Mouse (Mus musculus) adipocyte (in vitro differentiated cells): ENCODE measurements around the gene Prkra.

ENCODE experiments used
- DNase-seq: peaks from one replicate; pipeline ENCODE4 v3.0.0-alpha.2; 2016; ENCODE audit warnings: low spot score

Prkra gene

DNA sequence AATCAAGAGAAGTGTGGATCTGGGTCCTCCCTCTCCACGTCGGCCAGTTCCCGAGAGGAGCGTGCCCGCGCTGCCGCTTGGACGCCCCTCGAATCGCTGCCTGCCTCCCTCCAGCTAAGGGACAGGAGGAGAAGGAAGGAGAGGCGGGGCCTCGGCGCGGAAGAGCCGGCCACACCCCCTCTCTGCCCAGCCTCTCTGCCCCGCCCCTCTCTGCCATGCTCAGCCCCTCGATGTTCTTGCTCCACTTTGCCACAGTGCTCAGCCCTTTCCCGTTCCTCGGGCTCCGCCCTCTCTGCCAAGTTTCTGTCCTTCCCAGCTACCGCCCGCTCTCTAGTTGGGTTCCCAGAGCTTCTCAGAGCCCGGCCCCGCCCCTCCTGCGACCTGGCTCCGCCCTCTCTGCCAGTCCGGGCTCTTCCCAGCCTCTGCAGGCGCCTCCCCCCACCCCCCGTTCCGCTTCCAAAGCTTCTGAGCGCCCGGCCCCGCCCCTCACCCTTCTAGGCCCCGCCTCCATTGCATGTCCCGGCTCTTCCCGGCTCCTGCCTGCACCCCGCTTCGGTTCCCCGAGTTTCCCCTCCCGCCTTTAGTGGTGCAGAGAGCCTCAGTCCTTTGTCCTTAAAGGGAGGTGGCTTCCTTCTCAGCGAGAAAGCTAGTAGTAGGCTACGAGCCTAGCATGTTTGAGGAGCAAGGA, at the start of gene Prkra, which contains the start of gene Pjvk:
Prkra (minus strand) TSS at position 133 of the 688 bp plus-strand sequence.
Pjvk (plus strand) TSS at position 594 of the 688 bp plus-strand sequence.
- peak; percentile 100 for DNase-seq

DNA sequence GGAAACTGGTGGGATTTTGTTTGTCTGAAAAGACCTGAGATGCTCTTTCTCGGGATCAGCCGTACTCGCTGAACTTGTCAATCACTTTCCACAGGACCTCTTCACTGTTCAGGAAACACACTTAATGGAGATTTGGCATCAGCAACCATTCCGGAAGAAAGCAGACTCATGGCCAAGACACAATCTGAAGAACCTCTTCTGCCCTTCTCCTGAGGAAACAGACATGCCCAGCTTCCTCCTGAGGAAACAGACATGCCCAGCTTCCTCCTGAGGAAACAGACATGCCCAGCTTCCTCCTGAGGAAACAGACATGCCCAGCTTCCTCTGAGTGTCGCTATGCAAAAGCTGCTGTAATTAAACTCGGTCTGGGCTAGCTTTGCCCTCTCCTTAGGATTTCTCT, 47.5 kb upstream of the Prkra start:
- no peak for DNase-seq

DNA sequence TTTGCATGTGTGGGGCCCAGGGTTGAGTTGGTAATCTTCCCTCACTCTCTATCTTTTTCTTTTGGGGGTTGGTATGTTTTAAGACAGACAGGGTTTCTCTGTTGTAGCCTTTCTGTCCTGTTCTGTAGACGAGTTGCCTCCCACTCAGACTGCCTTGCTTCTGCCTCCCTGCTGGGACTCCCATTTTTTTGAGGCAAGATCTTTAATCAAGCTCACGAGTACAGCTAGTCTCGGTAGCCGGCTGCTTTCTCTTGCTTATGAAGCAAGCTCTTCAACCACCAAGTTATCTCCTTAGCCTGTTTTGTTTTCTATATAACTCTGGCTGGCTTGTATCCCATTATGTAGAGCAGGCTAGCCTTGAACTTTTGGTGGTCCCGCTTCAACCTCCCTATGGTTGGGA, 46.0 kb upstream of the Prkra start:
- DNase-seq, result no peak

GRCm38 (mm10) chr2:76690436-76691204, 42.8 kb upstream of the Prkra start:
- DNase-seq, result no peak

DNA sequence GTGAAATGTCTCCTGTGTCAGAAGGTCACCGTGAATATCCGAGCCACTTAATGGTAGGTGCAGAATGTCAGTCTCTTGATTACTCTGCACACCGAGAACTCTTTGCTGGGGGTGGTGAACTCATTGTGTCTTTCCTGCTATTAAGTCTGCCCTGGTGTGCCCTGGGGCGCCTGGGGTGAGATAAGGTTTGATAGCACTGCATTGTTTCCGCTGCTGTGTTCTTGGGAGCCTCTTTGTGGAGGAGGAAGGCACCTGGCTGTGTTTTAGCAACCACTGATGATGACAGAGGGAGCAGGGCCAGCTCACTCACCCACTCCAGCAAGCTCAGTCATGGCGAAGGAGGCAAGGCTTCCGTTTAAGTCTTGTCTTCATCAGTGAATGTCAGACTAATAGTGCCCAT, 40.3 kb upstream of the Prkra start:
- DNase-seq, result no peak

- DNase-seq, result no peak
Measured at GRCm38 (mm10) chr2:76687608-76688007, 39.8 kb upstream of the Prkra start.

DNA sequence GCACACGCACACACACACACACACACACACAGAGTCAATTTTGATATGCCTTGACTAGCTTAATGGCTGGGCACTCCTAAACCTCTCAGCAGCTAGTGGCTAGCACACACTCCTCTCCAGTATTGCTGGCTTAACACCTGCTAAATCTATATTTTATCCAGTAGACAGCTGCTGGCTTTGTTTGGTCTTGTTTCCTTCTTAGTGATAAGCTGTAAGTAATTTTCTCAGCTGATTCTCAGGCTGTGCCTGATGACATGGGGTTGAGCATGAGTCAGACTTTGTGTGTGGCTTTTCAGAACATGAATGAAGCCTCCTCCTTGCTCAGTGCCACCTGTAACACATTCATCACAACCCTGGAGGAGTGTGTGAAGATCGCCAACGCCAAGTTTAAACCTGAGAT, 39.2 kb upstream of the Prkra start:
- DNase-seq, result no peak

- no peak for DNase-seq
Measured at GRCm38 (mm10) chr2:76682301-76682700, 34.5 kb upstream of the Prkra start.

- DNase-seq, result peak; percentile 56
Measured at GRCm38 (mm10) chr2:76676401-76677226, 28.8 kb upstream of the Prkra start.

DNA sequence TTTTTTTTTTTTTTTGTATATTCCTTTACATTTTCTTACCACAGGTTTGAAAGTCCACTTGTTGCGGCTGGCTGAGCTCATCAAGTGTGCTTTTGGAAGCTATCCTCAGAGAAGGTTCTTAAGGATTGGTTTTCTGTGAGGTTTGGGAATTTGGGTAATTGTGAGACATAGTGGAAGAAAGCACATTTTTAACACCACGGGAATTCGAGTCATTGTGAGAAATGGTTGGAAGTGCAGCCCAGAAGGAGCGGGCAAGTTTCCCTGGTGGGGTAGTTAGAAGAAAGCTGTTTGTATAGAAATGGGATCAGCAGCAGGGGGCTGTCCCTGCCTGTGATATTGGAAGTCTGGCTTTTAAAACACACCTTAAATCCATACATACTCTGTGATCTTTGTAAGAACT, 28.1 kb upstream of the Prkra start:
- peak; percentile 36 for DNase-seq

DNA sequence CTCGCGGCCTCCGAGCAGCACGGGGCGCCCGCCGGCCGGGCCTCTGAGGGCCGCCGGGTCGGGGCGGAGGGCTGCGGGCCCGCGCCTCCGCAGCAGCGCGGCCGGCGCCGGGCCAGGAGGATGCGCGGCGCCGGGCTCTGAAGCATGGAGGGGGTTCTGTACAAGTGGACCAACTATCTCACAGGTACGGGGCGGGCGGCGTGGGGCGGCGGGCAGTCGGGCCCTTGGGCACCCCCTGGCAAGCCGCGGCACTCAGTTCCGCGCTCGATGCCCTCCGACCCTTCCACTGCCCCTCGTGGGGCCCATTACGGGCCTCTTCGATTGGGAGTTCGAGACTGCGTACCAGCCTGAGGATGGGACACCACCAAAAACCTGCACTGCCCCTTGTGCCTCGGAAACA, 27.6 kb upstream of the Prkra start:
- DNase-seq, result peak; percentile 38

GRCm38 (mm10) chr2:76674725-76675427, 27.1 kb upstream of the Prkra start, which contains the start of gene Plekha3:
Plekha3 (plus strand) TSS chr2:76675281.
- peak; percentile 78 for DNase-seq

DNA sequence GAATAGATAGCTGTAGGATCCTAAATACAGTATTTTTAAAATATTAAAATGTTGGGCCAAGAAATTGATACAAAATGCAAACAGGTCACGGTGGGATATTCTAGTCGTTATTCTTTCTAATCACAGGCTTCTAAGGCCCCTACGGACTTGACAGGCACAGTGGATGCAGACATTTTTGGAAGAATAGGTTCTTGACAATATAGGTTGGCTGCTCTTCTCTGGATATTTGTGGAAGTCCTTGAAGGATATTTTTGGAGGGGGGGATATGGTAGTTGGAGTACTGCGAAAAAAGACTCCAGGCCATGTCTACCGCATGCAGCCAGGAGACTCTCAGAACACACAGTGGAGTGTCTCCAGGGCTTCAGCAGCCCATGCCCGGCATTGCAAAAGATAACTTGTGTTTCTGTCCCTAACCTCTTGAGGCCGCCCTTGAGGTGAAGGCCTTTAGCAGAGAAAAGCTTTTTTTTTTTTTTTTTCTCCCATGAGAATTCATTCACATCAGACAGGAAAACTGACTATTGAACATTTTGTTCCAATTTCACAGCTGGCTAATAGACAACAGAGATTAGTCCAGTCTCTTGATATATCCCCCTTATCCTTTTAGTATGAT, 25.8 kb upstream of the Prkra start:
- DNase-seq, result peak; percentile 91

DNA sequence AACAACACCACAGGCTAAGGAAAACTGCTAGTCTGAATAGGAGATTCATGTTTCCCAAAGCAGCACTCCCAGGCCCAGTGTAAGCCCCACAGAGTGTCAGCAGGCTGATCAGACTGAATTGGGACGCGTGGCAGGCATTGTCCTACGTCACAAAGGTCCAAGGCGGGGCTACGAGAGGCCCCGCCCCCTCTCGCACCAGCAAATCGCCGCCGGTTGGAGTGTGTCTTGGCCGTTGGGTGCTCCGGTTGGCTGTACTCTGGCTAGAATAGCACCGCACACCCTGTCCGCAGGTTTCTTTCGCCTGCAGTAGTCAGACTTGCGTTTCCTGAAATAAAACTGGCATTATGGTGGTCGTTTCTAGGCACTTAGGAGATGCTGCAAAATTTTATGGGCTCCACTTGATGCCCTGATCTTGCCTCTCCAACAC, 25.2 kb upstream of the Prkra start, which contains the start of gene Fkbp7:
Fkbp7 (minus strand) TSS at position 151 of the 427 bp plus-strand sequence.
- DNase-seq, result peak; percentile 96

GRCm38 (mm10) chr2:76672134-76672745, 24.4 kb upstream of the Prkra start:
- DNase-seq, result peak; percentile 43

GRCm38 (mm10) chr2:76671641-76672040, 23.8 kb upstream of the Prkra start:
- DNase-seq, result no peak

DNA sequence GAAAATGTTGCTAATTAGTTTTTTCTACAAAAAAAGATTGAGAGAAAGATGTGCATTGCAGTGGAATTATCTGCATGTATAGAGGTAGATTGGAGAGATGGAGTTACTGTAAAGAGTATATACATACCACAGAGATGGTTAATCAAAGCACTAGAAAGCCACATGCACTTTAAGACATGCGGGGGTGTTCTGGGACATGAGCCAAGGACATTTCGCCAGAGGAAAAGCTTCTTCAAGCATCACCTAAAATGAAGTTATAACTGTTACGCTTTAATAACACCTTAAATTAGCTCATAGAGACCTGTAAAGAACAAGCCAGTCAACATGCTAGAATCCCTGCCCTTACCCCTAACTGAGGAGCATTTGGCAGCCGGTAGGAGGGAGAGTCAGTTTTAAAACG, 19.4 kb upstream of the Prkra start:
- DNase-seq, result no peak

- DNase-seq, result no peak
Measured at GRCm38 (mm10) chr2:76665531-76665930, 17.7 kb upstream of the Prkra start.

DNA sequence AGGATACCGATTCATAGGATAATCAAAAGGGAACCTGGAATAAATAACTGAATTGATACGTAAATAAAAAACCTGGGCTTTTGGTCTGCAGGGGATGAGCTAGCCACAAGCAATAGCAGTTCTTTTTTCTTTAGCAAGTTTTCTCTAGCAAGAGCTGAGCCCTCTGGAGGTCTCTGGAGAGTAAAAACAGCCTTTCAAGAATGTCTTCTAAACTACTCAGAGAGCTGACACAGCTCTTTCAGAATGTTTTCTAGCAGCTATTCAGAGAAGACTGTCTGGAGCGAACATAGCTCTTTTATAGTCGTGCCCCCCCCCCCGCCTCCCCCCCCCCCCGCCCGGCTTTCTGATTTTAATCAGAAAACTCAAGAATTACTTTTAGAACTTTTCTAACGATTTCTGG, 11.6 kb upstream of the Prkra start:
- DNase-seq, result no peak

- no peak for DNase-seq
Measured at GRCm38 (mm10) chr2:76658551-76658950, 10.7 kb upstream of the Prkra start.

GRCm38 (mm10) chr2:76655982-76656381, 8.2 kb upstream of the Prkra start:
- DNase-seq, result no peak
